Mouse (Mus musculus) adrenal gland, postnatal 10 days (tissue): Measurements from ENCODE around the gene Ano8. TPM values are rescaled to one million over a fixed set of nuclear protein-coding genes. Genes with fewer than 3 reads are reported as not detected.
A peak's percentile ranks its signal among the peaks of the same experiment; 100 is the strongest.

Source experiments
- DNase-seq: peaks from one replicate; pipeline ENCODE4 v3.0.0; 2021; ENCODE audit warnings: mixed read lengths
- total RNA-seq, 2 experiments: library from RNA; stranded (reverse); gene quantifications; 2 replicates each; pipeline ENCODE4 v1.2.3; 2021

Gene Ano8
- total RNA-seq, 2 experiments from 2014 or later, result 14.1 to 21.4 TPM

DNA sequence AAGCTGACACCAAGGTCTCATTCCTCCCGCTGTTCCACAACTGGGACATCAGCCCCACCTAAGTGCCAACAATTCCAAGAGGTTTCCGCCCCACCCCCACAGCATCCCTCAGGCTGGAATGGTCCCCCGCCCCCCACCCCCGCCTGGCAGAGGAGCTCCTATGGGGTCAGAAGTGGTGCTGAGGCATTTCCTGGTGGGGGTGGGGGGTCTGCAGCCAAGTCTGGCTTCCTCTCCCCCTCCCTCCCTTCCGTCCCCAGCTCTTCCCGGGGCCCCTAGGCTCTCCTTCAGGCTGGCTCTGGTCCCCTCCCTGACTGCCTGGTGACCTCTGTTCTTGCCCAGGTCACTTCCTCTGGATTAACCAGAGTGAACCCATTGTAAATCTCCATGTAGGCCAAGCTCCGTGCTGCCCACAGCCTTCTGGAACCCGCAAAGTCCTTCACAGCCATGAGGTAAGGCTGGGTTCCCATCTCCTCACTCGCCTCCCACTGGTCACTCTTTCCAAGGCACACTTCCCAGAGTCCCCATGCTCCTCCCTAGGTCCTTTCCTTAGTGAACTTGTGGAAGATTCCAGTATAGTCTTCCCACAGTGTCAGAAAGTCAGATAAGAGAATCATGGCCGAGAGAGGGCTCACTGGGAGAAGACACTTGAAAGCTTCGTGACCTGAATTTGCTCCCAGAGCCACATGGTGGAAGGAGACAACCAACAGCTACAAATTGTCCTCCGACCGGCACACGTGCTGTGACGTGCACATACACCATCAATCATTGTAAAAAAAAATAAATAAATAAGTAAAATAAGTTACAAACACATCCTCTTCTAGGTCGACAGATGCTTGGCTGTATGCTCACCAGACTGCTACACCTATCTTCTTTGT is 13.3 kb upstream of the Ano8 start:
- DNase-seq, result peak; percentile 49

DNA sequence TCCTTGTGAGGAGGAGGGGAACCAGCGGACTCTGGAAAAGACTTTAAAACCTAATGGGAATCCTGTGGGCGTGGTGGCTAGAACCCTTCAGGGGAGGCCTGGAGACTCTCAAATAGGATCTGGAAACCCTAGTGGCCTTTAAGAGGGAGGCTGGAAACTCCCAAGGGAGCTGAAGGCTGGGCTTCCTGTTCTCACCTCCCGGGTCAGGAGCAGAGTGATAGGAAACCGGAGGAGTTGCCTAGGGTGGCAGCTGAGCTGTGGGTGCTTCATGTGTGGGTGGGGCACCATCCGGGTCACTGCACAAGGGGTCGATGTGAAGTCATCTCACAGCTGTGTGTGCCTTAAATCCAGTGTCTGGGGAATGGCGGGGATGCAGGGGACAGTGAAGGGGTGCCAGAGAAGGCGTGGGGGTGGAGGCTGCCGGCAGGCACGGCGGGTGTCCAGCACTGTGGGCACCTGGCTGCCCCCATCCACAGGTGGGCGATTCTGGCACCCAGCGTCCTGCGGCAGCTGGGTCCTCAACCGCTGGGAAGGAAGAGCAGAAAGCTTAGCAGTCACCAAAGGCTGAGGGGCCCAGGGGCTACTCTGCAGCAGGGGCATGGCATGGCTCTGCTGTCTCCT is 12.2 kb upstream of the Ano8 start:
- peak; percentile 51 for DNase-seq

DNA sequence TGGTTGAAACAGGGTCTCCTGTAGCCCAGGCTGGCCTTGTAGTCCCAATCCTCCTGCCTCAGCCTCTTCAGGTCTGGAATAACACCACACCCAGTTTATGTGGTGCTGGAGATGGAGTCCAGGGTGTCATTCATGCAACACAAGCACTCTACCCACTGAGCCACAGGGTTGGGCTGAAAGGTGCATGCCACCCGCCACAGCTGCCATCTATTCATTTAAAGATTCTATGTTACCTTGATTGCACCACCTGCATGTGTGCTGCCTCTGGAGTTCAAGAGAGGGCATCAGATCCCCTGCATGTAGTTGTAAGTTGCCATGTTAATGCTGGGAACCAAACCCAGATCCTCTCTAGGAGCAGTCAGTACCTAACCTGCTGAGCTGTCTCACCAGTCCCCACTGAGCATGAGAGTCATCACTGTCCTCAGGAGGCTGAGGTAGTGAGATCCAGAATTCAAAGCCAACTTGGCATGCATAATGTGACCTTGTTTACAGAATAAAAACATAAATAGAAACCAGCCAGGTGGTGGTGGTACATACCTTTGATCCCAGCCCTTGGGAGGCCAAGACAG is 11.4 kb upstream of the Ano8 start:
- no peak for DNase-seq

DNA sequence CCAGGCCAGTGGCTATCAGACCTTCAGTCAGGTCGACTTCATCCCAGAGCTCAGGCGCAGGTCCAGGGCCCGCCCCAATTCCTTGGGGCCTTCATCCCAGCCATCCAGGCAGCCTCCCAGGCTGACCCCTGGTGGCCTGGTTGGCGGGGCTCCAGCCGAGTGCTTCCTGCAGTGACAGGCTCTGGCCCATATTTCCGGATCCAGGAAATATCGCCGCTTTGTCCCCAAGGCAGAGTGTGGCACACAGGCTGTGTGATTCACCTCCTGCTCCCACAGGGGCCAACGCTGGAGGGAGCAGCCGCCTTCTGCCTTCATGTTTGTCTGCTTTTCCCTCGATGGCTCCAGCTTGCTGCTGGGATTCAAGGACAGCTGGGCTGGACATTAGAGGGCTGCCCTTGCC is 10.7 kb upstream of the Ano8 start:
- peak; percentile 99 for DNase-seq

DNA sequence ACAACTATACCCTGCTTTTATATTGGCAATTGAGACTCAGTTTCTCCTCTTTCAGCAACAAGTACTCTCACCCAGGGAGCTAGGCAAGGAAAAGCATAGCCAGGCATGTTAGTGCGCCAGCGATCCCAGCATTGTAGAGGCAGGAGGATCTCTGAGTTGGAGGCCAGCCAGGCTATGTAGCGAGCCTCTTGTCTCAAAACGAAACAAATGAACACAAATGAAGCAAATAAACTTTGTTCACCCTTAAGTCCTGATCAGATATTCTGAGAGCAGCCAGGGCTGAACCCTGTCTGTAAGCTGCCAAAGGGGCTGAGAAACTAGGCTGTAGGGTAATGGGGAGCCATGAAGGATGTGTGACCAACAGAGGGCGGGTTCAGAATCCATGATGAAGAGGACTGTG is 10.0 kb upstream of the Ano8 start:
- DNase-seq, result no peak

DNA sequence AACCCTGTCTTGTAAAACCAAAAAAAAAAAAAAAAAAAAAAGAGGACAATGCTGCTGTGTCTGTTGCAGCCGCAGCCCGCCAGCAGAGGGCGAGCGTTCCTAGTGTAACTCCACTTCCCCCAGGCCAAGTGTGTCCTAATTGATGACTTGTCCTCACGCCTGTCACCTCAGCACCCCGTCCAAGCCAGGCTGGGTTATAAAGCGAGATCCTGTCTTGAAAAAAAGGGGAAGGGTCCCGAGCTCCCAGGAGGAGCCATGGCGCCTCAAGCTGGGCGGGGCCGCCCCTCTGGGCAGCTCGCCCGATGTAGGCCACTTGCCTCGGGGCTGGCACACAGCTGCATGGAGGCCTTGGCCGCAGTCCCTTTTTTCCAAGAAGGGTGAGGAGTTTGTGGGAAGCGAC is 9.3 kb upstream of the Ano8 start:
- peak; percentile 92 for DNase-seq

DNA sequence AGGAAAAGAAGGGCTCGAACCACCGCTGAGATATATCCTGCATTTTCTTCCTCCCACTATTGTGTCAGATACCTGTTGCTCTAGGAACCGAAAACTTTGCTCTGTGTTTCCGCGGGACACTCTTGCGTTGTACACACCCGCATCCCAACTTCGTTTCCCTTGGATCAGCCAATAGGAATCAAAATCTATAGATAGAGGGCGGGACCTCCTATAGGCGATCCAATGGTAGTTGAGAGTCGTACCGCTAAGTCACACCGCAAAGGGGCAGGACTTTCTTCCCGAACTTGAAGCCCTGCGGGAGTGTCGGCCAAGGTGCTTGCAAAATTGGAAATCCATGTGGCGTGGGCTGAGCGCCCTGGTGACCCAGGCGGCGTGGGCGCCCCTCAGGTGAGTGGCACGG is 2.7 kb upstream of the Ano8 start:
- DNase-seq, result peak; percentile 89

DNA sequence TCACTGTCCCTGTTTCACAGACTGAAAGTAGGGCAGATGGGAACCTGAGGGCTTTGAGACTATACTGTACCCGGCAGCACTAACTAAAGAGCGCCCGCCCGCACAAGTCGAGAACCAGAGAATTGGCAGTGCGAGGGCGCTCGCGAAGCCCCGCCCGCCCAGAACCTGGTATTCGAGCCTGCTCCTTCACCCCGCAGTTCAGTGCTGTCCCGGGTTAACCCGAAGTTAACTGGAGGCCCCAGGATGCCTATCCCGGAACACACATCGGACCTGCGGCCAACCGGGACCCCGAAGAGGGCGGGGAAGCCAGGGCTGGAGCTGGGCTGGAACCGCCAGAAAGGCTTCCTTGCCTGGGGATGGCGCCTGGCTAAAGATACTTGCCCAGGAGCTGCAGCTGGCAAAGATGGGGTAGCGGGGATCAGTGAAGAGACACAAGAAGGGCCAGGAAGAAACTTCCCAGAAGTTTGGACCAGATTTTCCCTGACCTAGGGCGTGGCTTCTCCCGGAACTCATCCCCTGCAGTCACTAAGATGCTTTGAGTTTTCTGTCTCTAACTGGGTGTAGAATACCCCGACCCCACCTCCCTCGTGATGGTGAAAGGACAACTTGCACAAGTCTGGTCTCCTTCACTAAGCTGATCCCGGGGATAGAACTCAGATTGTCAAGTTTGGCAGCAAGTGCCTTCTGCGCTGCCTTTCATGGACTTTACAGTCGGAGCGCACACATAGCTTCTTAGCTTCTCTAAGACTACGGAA is 2.1 kb upstream of the Ano8 start, which contains the start of gene Gtpbp3:
Gene Gtpbp3 (plus strand): TSS at position 413 of the 755 bp plus-strand sequence.
- peak; percentile 87 for DNase-seq

DNA sequence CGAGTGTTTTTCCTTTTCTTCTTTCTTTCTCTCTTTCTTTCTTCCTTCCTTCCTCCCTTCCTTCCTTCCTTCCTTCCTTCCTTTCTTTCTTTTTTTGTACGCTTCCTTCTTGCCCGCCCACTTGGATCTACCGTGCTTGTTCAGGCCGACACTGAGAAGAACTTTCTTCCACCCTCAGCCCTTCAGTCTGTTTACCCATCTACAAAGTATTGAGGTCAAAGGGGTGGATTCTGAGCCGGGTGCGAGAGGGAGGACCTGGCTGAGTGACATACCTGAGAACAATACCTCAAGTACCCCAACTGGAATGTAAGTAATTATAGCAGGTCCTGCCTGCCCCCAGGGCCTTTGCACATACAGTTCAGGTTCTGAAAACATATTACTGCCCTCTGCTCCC is 370 bp upstream of the Ano8 start:
- no peak for DNase-seq

DNA sequence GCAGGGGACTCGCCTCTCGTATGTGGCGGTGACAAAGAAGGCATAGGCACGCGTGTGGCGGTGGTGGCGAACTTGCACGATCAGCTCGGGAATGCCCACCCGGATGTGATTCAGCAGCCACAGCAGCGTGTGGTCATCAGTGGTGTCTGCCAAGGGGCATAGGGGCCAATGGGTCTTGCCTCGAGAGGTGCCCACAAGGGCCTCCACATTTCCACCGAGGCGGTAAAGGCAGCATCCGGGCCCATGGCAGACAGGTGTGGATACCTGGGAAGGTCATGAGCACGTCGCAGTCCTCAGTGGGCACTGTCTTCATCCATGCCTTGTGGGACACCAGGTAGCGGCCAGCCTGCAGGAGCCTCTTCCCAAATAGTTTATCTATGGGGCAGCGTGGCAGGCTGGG is 1.0 kb downstream of the Ano8 start:
- no peak for DNase-seq

DNA sequence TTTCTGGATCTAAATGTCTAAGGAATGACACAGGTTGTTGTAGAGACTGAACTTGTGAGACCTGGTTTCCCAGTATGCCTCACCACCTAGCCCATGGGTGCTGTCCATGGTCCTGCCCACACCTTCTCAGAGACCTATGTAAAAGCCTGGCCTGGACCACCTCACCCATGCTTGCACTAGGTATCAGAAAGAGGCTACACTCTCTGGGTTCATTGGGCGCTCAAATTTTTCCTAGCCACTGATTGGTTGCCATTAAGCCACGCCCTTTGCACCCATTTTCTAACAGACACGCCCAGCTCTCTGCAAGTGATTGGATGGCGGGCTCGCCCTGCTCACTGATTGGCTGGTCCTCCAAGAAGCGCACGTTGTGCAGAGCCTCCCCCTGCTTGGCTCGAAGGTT is 1.8 kb downstream of the Ano8 start:
- DNase-seq, result peak; percentile 66

DNA sequence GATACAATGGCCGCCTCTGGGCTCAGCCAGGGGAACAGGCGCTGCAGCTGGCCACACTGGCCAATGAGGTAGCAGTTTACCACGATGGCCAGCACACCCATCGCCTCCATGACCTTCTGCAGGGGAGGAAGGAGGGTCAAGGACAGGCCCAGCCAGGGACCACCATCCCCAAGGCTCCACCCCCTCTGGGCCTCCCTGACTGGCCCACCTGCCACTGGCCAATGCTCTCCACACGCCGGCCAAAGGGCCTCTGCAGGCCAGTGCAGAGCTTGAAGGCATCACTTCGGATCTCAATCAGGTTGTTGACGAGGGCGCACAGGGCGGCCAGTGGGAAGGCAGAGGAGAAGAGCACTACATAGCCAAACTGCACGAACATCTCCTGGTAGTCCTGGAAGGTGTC is 6.8 kb downstream of the Ano8 start:
- no peak for DNase-seq

DNA sequence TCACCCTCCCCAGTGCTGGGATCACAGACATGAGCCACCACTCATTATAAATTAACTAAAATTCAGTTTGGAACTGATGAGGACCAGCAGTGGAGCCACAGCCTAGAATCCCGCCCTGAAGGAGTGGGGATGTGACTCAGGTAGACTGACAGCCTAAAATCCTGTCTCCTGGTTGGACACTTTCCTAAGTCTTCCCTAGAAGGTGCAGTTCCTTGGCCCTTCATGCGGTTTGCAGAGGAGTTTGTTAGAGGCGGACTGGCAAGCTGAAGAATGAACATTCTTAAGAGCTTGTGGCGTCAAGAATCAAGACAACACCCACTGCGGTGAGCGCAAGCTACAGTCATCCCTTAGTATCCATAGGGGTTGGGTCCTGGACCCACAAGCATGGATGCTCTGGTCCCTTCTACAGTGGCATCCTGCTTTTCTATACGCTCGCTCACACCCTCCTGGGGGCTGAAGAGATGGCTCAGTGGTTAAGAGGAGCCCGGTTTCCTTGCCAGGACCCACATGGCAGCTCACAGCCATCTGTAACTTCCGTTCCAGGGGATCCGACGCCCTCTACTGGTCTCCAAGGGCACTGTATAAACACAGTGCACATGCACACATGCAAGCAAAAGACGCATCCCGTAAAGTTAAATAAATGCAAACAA is 8.4 kb downstream of the Ano8 start:
- DNase-seq, result no peak

DNA sequence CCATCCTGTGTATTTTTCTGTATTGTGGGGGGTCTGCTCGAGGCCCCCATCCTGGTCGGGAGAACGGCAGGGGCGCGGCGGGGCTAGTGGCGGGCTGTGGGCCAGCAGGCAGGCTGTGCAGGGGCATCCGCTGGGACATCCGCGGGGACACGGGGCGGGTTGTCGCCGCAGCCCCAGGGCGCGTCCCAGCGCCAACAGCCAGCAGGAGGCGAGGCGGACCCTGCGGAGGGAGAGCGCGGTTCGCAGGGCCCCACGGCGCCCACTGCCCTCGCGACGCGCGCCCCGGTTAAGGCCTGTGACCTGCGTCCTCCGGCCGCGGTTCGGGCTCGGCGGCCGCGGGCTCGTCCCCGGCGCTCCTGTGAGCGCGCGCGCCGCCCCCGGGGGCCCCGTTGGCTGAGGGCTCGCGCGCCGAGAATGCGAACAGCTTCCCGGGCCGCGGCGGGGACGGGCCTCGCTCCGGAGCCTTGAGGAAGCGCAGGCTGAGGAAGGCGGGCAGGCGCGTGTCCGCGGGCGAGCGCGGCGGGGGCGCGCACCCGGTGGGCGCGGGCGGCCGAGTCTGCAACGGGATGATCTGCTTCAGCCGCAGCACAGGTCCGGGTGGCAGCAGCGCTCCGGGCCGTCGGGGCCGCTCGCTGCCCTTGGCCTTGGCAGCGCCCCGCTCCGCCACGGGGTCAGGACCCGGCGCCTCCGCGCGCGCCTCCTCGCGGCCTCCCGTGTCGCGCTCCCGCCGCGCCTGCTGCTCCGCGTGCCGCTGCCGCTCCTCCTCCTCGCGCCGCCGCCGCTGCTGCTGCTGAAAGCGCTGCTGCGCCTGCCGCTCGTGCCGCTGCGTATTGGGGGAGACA is 9.4 kb downstream of the Ano8 start:
- DNase-seq, result peak; percentile 92

DNA sequence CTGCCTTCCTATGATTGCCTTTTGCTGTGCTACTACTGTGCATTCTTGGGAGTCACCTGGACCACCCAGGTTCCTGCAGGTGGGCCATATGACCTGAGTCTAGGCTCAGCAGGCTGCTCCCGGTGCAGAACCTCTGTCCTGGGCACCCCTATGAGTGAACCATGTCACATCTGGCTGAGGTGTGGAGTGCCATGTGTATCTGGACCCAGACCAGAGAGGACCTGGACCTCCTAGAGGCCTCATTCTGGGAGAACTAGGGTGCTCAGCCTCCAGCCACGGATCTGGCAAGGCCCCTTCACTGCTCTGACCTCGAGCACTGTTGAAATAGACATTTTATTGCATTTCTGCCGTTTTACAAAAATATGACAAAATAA is 10.1 kb downstream of the Ano8 start:
- no peak for DNase-seq

DNA sequence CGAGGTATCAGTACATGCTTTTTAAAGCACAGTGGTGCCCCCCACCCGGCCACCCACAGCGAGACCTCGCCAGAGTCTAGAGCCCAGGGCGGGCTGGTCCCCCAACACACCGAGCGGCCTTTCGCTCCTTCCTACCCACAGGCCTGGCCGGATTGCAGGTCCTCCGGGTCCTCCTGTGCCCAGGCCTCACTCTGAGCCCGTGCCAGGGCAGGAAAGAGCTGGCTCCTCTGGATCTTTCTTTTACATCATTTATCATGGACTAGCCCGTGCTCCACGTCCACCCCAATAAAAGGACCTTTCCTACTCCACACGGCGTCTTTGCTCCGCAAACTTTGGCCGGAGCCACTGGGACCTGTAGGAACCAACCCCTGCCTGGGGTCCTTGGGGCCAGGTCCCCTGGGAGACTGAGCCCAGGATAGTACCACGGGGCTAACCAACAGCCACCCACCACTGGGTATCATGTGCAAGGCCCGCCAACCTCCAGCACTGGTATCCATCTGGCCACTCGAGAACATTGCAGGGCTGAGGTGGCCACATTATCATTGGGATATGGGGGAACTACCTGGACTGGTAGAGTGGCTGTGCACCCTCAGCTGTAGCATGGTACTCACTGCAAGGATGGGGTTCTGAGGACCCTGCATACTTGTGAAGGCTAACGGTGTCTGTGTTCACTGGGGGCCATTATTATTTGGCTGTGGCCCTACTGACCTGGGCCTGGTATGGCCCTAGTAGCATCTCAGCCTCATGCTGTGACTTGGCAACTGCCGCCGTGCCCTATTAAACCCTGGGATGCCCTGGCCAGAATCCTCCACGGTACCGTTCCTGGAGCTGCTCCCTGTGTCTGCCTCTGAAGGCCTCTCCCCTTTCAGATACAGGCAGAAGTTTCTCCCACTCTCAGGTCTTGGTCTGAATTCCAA is 10.7 kb downstream of the Ano8 start:
- DNase-seq, result no peak

DNA sequence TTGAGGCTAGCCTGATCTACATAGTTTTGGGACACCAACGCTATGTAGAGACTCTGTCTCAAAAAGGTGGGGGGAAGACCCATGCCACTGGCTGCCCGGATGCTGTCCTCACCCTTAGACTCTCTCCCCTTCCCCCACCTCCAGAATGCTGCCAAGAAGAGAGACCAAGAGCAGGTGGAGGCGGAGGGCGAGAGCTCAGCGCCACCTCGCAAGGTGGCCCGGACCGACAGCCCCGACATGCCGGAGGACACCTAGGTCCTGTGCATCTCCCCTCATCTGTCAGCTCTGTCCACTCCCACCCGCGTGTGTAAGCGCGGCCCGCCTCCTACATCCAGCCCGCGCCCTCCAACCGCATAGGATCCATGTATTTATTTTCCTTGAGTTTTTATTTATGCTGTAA is 11.4 kb downstream of the Ano8 start:
- no peak for DNase-seq

DNA sequence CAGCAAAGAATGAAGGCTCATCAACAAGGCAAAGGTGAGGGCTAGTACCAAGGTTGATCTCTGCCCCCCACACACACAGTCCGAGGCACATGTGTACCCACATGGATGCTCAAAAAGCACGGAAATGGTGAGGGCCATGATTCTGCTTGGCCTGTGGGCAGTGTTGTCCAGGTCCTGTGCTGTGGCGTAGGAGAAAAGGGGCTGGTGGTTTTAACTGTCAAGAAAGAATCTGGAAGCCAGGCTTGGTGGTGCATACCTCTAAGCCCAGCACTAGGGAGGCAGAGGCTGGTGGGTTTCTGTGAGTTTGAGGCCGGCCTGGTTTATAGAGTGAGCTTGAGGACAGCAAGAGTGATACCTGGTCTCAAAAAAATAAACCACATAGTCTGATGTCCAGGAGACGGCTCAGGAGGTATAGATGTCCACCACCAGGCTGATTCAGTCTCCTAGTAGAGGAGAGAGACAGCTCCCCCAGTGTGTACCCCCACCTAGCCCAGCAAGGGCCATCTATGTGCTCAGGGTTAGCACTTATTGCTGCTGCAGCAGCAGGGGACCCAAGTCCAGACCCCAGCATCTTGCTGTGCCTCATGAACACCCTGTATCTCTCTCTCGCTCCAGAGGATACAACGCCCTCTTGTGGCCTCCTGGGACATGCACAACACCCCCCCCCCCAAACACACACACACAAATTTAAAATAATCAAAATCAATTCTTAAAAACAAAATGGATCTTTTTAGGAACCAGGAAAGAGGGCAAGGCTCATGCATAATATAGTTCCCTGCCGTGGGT is 13.0 kb downstream of the Ano8 start:
- DNase-seq, result no peak

DNA sequence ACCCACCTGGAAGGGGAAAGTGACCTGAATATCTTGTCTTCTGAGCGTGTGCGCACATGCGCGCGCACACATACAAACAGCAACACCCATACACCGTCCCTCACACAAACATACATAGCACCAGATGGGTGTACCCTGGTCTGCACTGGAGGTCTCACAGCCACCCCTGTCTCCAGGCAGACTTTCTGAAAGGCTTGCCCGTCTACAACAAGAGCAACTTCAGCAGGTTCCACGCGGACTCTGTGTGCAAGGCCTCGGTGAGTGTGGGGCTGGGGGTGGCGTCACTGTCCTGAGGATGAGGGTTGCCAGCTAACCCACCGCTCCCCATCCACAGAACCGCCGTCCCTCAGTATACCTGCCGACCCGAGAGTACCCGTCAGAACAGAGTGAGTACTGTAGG is 13.9 kb downstream of the Ano8 start:
- no peak for DNase-seq

DNA sequence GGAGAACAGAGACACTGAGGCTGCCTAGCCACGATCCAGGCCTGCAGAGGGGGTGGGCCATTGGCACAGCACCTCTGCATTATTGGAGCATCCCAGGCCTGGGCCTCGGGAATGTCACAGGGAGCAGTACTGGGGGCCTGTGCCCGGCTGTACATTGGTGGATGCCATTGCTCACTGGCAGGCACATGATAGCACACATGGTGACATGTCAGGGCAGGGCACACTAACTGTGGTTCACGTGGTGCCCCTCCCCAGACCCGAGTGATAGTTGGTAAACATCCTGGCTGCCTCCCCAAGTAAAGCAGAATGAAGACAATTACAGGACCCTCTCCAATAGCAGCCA is 14.9 kb downstream of the Ano8 start:
- DNase-seq, result no peak
